20 mouse cellular contexts compared by ENCODE assay signal in the genomic region with DNA sequence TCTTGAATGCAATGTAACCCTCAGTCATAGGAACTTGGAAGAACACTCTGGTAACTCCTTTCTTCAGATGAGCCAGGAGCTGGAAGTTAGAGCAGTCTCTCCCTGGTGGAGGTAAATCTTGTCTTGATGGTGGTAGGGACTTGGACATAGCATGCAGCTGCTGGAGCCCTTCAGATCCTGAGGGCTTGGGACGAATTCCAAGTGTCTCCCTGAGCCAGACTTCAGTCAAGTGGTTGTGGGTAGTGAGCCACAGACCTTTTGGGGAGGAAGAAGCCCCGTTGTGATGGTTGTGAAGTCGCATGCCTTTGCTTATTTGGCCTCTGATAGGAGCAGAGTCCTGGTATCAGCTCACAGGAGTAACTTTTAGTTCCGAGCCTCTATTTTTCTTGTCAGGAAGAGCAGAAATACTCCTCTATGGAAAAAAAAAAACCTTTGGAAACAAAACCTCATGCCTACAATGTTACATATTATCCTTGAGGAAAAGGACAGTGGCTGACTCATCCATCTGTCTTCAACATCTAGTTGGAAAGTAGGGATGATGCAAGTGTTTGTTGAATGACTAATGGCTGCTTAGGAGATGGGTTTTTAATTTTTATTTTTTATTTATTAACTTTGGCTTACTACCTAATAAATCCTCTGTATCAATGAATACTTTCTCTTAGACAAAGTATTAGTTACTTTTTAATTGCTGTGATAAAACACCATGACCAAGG. TPM values are rescaled to one million over a fixed set of nuclear protein-coding genes. Genes with fewer than 3 reads are reported as not detected.
DNase-seq lines count a peak whose midpoint lies in the region.
"Had no signal": no experiment of that assay in that cellular context is flagged by ENCODE, and none has a peak within 500 bp of the region (broad histone marks: within the 10 kb centered on the region; RNA-seq: fewer than 3 reads in every experiment).

No protein-coding gene starts in this region.

- no peaks in the 10 kb centered on the region for H3K9me3 ChIP-seq in heart, embryonic 10.5 days
- H3K9me3 ChIP-seq: embryonic facial prominence, embryonic 15.5 days; forebrain, embryonic 12.5 days; G1E; hindbrain, embryonic 10.5 days; intestine, embryonic 15.5 days had no signal

- WGBS in heart, embryonic 10.5 days: 56% methylated on average over 4 of the region's 4 CpGs

- no peaks in the 10 kb centered on the region for H3K36me3 ChIP-seq in heart, embryonic 10.5 days
- H3K36me3 ChIP-seq: embryonic facial prominence, embryonic 15.5 days; forebrain, embryonic 12.5 days; G1E; hindbrain, embryonic 10.5 days; intestine, embryonic 15.5 days had no signal

- H3K27me3 ChIP-seq in heart, embryonic 10.5 days (ENCODE audit: insufficient read depth, poor library complexity, severe bottlenecking): peaks cover 26% of the 10 kb centered on the region

- H3K4me3 ChIP-seq in heart, embryonic 10.5 days: no peak overlapping the region
- H3K4me3 ChIP-seq: embryonic facial prominence, embryonic 15.5 days; forebrain, embryonic 12.5 days; gastrocnemius, adult 2 months; hindbrain, embryonic 10.5 days; intestine, embryonic 15.5 days had no signal

- H3K27ac ChIP-seq in heart, embryonic 10.5 days: no peak overlapping the region
- H3K27ac ChIP-seq: embryonic facial prominence, embryonic 15.5 days; forebrain, embryonic 12.5 days; gastrocnemius, adult 2 months; hindbrain, embryonic 10.5 days; hindbrain, embryonic 14.5 days; intestine, embryonic 15.5 days had no signal

- H3K4me1 ChIP-seq in heart, embryonic 10.5 days: no peaks in the 10 kb centered on the region
- H3K4me1 ChIP-seq: embryonic facial prominence, embryonic 15.5 days; forebrain, embryonic 12.5 days; intestine, embryonic 15.5 days had no signal

- peak; percentile 23 to 70 for DNase-seq in adrenal gland, adult (ENCODE audit: inconsistent age in 2 of 2, low spot score in 1 of 2)
- no peak for DNase-seq in adrenal gland, postnatal 10 days
- DNase-seq in heart, embryonic 10.5 days (ENCODE audit: low spot score): peak; percentile 25
- no peak for DNase-seq in heart, adult 11 months
- peak; percentile 7 for DNase-seq in 3134 (ENCODE audit: extremely low read depth, insufficient read length, low spot score)
- DNase-seq in brain, adult 2 months (ENCODE audit: low read depth, low spot score): peak; percentile 35
- DNase-seq in c-Kit-positive CD71-positive TER-119-positive erythroid progenitor cells, embryonic 14.5 days (ENCODE audit: low spot score): no peak
- DNase-seq in B cell, adult 2 months: no peak
- DNase-seq: adrenal gland, adult 8-10 months; cerebellum, postnatal 14 days; embryo, embryonic 11 days; gastrocnemius, adult 2 months; gastrocnemius, postnatal 25 days; kidney, adult 2 months had no signal

RNA-seq across cellular contexts. Expression of a gene that starts 14.6 kb away (rescaled TPM):
- 10 to 100 TPM in 1 of 2 experiments, 1 to 10 TPM in 1; 8.4 to 11.8 TPM for total RNA-seq in adrenal gland, postnatal 10 days (2021)
- polyA plus RNA-seq in heart, embryonic 10.5 days (2016; fragmentation: Nextera tagmentation; extraction: Ambion mirVana): 30.5 and 33.7 TPM in 2 replicates

Comparison
In these comparisons a context has a peak if more than half of its experiments do, and no peak if none do; other contexts are left out.
1. DNase-seq: peak in adrenal gland, adult (2 of 2), heart, embryonic 10.5 days (single experiment), 3134 (single experiment) and brain, adult 2 months (single experiment); none in adrenal gland, postnatal 10 days (single experiment), heart, adult 11 months (single experiment), c-Kit-positive CD71-positive TER-119-positive erythroid progenitor cells, embryonic 14.5 days (single experiment) and B cell, adult 2 months (0 of 2).